Mouse (Mus musculus) megakaryocyte-erythroid progenitor cell, adult 5-6 weeks (primary cell): ENCODE measurements around the gene Gas2l2. TPM values are rescaled to one million over a fixed set of nuclear protein-coding genes. Genes with fewer than 3 reads are reported as not detected.
A peak's percentile ranks its signal among the peaks of the same experiment; 100 is the strongest.

ENCODE experiments used
- ATAC-seq: replicated peaks from 2 replicates; pipeline ENCODE4 v1.8.0; 2016; ENCODE audit warnings: mild to moderate bottlenecking, inconsistent platforms; ENCODE audit not compliant: severe bottlenecking, poor library complexity, low FRiP score, low TSS enrichment
- total RNA-seq, 2 experiments: library from RNA; stranded (forward) in 1 of 2; stranded (reverse) in 1 of 2; fragments of 200-1000, 215-1000 nt in 1 of 2; fragments of >200 nt in 1 of 2; fragmentation: Nextera tagmentation in 1 of 2; gene quantifications; 2 replicates each; pipeline ENCODE4 v1.2.3; 2014 to 2017

Gas2l2 gene
- total RNA-seq, 2 experiments from 2014 or later: not detected

- no peak for ATAC-seq
Observed at GRCm38 (mm10) chr11:83447612-83448011, 18.4 kb upstream of the Gas2l2 start.

GRCm38 (mm10) chr11:83445001-83445400 lies 15.7 kb upstream of the Gas2l2 start:
- no peak for ATAC-seq

GRCm38 (mm10) chr11:83443824-83444223 lies 14.6 kb upstream of the Gas2l2 start:
- no peak for ATAC-seq

GRCm38 (mm10) chr11:83442596-83443267 lies 13.5 kb upstream of the Gas2l2 start:
- peak; percentile 63; the same call in 1 of the 2 replicates for ATAC-seq

GRCm38 (mm10) chr11:83441235-83441634 lies 12.0 kb upstream of the Gas2l2 start:
- ATAC-seq: no peak

- peak; percentile 82 for ATAC-seq
Observed at GRCm38 (mm10) chr11:83440081-83441064, 11.1 kb upstream of the Gas2l2 start.

GRCm38 (mm10) chr11:83439426-83440060 lies 10.3 kb upstream of the Gas2l2 start:
- no peak for ATAC-seq

- no peak for ATAC-seq
Observed at GRCm38 (mm10) chr11:83437377-83437776, 8.1 kb upstream of the Gas2l2 start, which contains the start of gene 1700020L24Rik. Gene 1700020L24Rik, plus strand, starts transcription at chr11:83437677.

GRCm38 (mm10) chr11:83432533-83432932 lies 3.3 kb upstream of the Gas2l2 start:
- ATAC-seq: no peak

- ATAC-seq: peak; percentile 85
Observed at GRCm38 (mm10) chr11:83426964-83427363, 2.3 kb downstream of the Gas2l2 start.

- ATAC-seq: peak; percentile 38; the same call in 1 of the 2 replicates
Observed at GRCm38 (mm10) chr11:83424681-83425080, 4.6 kb downstream of the Gas2l2 start.

GRCm38 (mm10) chr11:83421305-83421704 lies 8.0 kb downstream of the Gas2l2 start:
- ATAC-seq: peak; percentile 49; the same call in 1 of the 2 replicates

- ATAC-seq: no peak
Observed at GRCm38 (mm10) chr11:83420338-83420737, 8.9 kb downstream of the Gas2l2 start.

- ATAC-seq: no peak
Observed at GRCm38 (mm10) chr11:83418566-83418965, 10.7 kb downstream of the Gas2l2 start.

GRCm38 (mm10) chr11:83417708-83418107 lies 11.5 kb downstream of the Gas2l2 start:
- ATAC-seq: no peak

GRCm38 (mm10) chr11:83417080-83417479 lies 12.2 kb downstream of the Gas2l2 start:
- peak; percentile 64 for ATAC-seq

GRCm38 (mm10) chr11:83410510-83410909 lies 18.7 kb downstream of the Gas2l2 start:
- ATAC-seq: no peak

- ATAC-seq: no peak
Observed at GRCm38 (mm10) chr11:83409792-83410291, 19.4 kb downstream of the Gas2l2 start.

- no peak for ATAC-seq
Observed at GRCm38 (mm10) chr11:83409087-83409754, 20.0 kb downstream of the Gas2l2 start, which contains the start of gene Rasl10b. Gene Rasl10b, plus strand, starts transcription at chr11:83409137.
